Mouse (Mus musculus): ENCODE measurements around the gene Zbp1. TPM values are rescaled to one million over a fixed set of nuclear protein-coding genes. Genes with fewer than 3 reads are reported as not detected.

Gene Zbp1
- 1 to 10 TPM; 2.0 to 2.1 TPM for total RNA-seq (2021)
- long read RNA-seq, experiment 1, partial matches to known transcripts, result 0 of 3 reads
- long read RNA-seq, experiment 1, other reads (novel, unspliced or antisense), result 0 of 3 reads
- long read RNA-seq, experiment 2, result 0 reads

GRCm38 (mm10) chr2:173218416-173219141 lies at the start of gene Zbp1:
Gene Zbp1 (minus strand): TSS chr2:173218923.
- no peak for DNase-seq (ENCODE audit: low spot score in 2 of 2)

GRCm38 (mm10) chr2:173267562-173267961 lies 48.8 kb upstream of the Zbp1 start:
- no peak for DNase-seq (ENCODE audit: low spot score in 2 of 2)

GRCm38 (mm10) chr2:173266349-173267112 lies 47.8 kb upstream of the Zbp1 start:
- no peak for DNase-seq (ENCODE audit: low spot score in 2 of 2)

- no peak for DNase-seq (ENCODE audit: low spot score in 2 of 2)
Measured at GRCm38 (mm10) chr2:173265468-173266265, 46.9 kb upstream of the Zbp1 start.

- no peak for DNase-seq (ENCODE audit: low spot score in 2 of 2)
Measured at GRCm38 (mm10) chr2:173264467-173265128, 45.9 kb upstream of the Zbp1 start.

- DNase-seq (ENCODE audit: low spot score in 2 of 2), result no peak
Measured at GRCm38 (mm10) chr2:173263636-173264330, 45.1 kb upstream of the Zbp1 start.

- DNase-seq (ENCODE audit: low spot score in 2 of 2), result no peak
Measured at GRCm38 (mm10) chr2:173261497-173261896, 42.8 kb upstream of the Zbp1 start.

GRCm38 (mm10) chr2:173258459-173259091 lies 39.9 kb upstream of the Zbp1 start:
- no peak for DNase-seq (ENCODE audit: low spot score in 2 of 2)

- no peak for DNase-seq (ENCODE audit: low spot score in 2 of 2)
Measured at GRCm38 (mm10) chr2:173257610-173258009, 38.9 kb upstream of the Zbp1 start.

GRCm38 (mm10) chr2:173256552-173256949 lies 37.8 kb upstream of the Zbp1 start:
- DNase-seq (ENCODE audit: low spot score in 2 of 2), result no peak

- DNase-seq (ENCODE audit: low spot score in 2 of 2), result no peak
Measured at GRCm38 (mm10) chr2:173255810-173256551, 37.3 kb upstream of the Zbp1 start.

GRCm38 (mm10) chr2:173253761-173254662 lies 35.3 kb upstream of the Zbp1 start:
- DNase-seq (ENCODE audit: low spot score in 2 of 2), result no peak

- no peak for DNase-seq (ENCODE audit: low spot score in 2 of 2)
Measured at GRCm38 (mm10) chr2:173251675-173252074, 33.0 kb upstream of the Zbp1 start.

- DNase-seq (ENCODE audit: low spot score in 2 of 2), result no peak
Measured at GRCm38 (mm10) chr2:173251133-173251532, 32.4 kb upstream of the Zbp1 start.

GRCm38 (mm10) chr2:173250411-173250810 lies 31.7 kb upstream of the Zbp1 start:
- no peak for DNase-seq (ENCODE audit: low spot score in 2 of 2)

GRCm38 (mm10) chr2:173249965-173250364 lies 31.2 kb upstream of the Zbp1 start:
- no peak for DNase-seq (ENCODE audit: low spot score in 2 of 2)

- DNase-seq (ENCODE audit: low spot score in 2 of 2), result no peak
Measured at GRCm38 (mm10) chr2:173249386-173249785, 30.7 kb upstream of the Zbp1 start.

- no peak for DNase-seq (ENCODE audit: low spot score in 2 of 2)
Measured at GRCm38 (mm10) chr2:173248822-173249221, 30.1 kb upstream of the Zbp1 start.
